Mouse (Mus musculus): ENCODE results near the gene Creb5.

- no peak for TF ChIP-seq MAFK (IDR thresholded peaks at IDR 0.05; ENCODE audit: insufficient read depth, low read depth, low read length)
- no peak for TF ChIP-seq ZC3H11A (IDR thresholded peaks at IDR 0.05; ENCODE audit: borderline replicate concordance, low read depth, low read length)
- TF ChIP-seq HCFC1 (IDR thresholded peaks at IDR 0.05; ENCODE audit: borderline replicate concordance, insufficient read depth, low read length) = no peak
These were observed 19.1 kb downstream of the Creb5 start for GRCm38 (mm10) chr6:53306156-53306555.
